In genomic region chr7:83812581-83812980, GRCm38 (mm10) we compare ENCODE assay signal across 17 mouse cellular contexts. TPM values are rescaled to one million over a fixed set of nuclear protein-coding genes. Genes with fewer than 3 reads are reported as not detected.
DNase-seq lines count a peak whose midpoint lies in the region; ATAC-seq and TF ChIP-seq lines count a peak whose summit lies in the region.
"Had no signal": no experiment of that assay in that cellular context is flagged by ENCODE, and none has a peak within 500 bp of the region (broad histone marks: within the 10 kb centered on the region; RNA-seq: fewer than 3 reads in every experiment).

No protein-coding gene starts in this region.

- H3K4me1 ChIP-seq in heart, embryonic 13.5 days = peaks cover 57% of the 10 kb centered on the region
- H3K4me1 ChIP-seq in kidney, postnatal 0 days (replicated peaks; ENCODE audit: insufficient read depth, low read length) = peaks cover 19% of the 10 kb centered on the region
- H3K4me1 ChIP-seq in embryonic facial prominence, embryonic 11.5 days (ENCODE audit: control insufficient read depth, insufficient read depth, low read length) = peaks cover 10% of the 10 kb centered on the region
- peaks cover 34% of the 10 kb centered on the region for H3K4me1 ChIP-seq in limb, embryonic 11.5 days (ENCODE audit: control insufficient read depth, insufficient read depth, low read length)

- WGBS in heart, embryonic 13.5 days = 80% methylated on average over 10 of the region's 10 CpGs
- WGBS in kidney, postnatal 0 days = 76% methylated on average over 10 of the region's 10 CpGs
- 51% methylated on average over 10 of the region's 10 CpGs for WGBS in embryonic facial prominence, embryonic 11.5 days
- WGBS in limb, embryonic 11.5 days = 52% methylated on average over 10 of the region's 10 CpGs

- DNase-seq in heart, postnatal 36 days = no peak
- no peak for DNase-seq in kidney, postnatal 0 days (ENCODE audit: low spot score)
- no peak for DNase-seq in kidney, postnatal 25 days
- DNase-seq in embryonic facial prominence, embryonic 11.5 days (ENCODE audit: low spot score) = no peak
- no peak for DNase-seq in limb, embryonic 11.5 days (ENCODE audit: low spot score)
- no peak for DNase-seq in frontal cortex, postnatal 36 days (ENCODE audit: low spot score in 2 of 2)
- no peak for DNase-seq in cerebellum, adult 11-12 months
- DNase-seq: adrenal gland, postnatal 25 days; cerebellum, postnatal 36 days; kidney, postnatal 10 days had no signal

- no peak for TF ChIP-seq CTCF in kidney, postnatal 0 days (IDR thresholded peaks at IDR 0.05; ENCODE audit: low read depth)

- ATAC-seq in heart, embryonic 13.5 days (ENCODE audit: extremely low read depth, insufficient number of reproducible peaks, low FRiP score, low TSS enrichment) = no peak
- ATAC-seq in kidney, postnatal 0 days (replicated peaks; ENCODE audit: low FRiP score, low read depth) = no peak
- ATAC-seq in embryonic facial prominence, embryonic 11.5 days (replicated peaks; ENCODE audit: insufficient number of reproducible peaks, low FRiP score, low TSS enrichment, low read depth) = no peak
- ATAC-seq in limb, embryonic 11.5 days (ENCODE audit: insufficient number of reproducible peaks, low FRiP score, low TSS enrichment, low read depth) = no peak

- intact Hi-C loops in heart, postnatal 36 days (cut with DNase I) = loop anchor here (10.0 kb wide), 1 partner anchor 948 kb away; the partner anchor contains the start of gene Mex3b

- no peaks in the 10 kb centered on the region for H3K36me3 ChIP-seq in heart, embryonic 13.5 days
- H3K36me3 ChIP-seq in kidney, postnatal 0 days (ENCODE audit: insufficient read depth, low read length) = no peaks in the 10 kb centered on the region
- no peaks in the 10 kb centered on the region for H3K36me3 ChIP-seq in embryonic facial prominence, embryonic 11.5 days (replicated peaks; ENCODE audit: control insufficient read depth, insufficient read depth, low read depth, low read length)
- H3K36me3 ChIP-seq in limb, embryonic 11.5 days (ENCODE audit: control insufficient read depth, insufficient read depth, low read length) = no peaks in the 10 kb centered on the region
- H3K36me3 ChIP-seq: G1E had no signal

- peaks cover 3% of the 10 kb centered on the region; the same call in 1 of the 2 replicates for H3K9me3 ChIP-seq in heart, embryonic 13.5 days
- no peaks in the 10 kb centered on the region for H3K9me3 ChIP-seq in kidney, postnatal 0 days (replicated peaks; ENCODE audit: low read length)
- no peaks in the 10 kb centered on the region for H3K9me3 ChIP-seq in embryonic facial prominence, embryonic 11.5 days (replicated peaks; ENCODE audit: control insufficient read depth, low read length)
- H3K9me3 ChIP-seq in limb, embryonic 11.5 days (ENCODE audit: control insufficient read depth, low read length) = no peaks in the 10 kb centered on the region
- H3K9me3 ChIP-seq: G1E had no signal

- H3K4me3 ChIP-seq in heart, embryonic 13.5 days = no peak overlapping the region
- no peak overlapping the region for H3K4me3 ChIP-seq in kidney, postnatal 0 days (replicated peaks; ENCODE audit: low read depth, low read length)
- no peak overlapping the region for H3K4me3 ChIP-seq in embryonic facial prominence, embryonic 11.5 days (ENCODE audit: low read depth, low read length)
- no peak overlapping the region for H3K4me3 ChIP-seq in limb, embryonic 11.5 days (ENCODE audit: low read depth, low read length)

- H3K27ac ChIP-seq in heart, embryonic 13.5 days (replicated peaks) = peak overlapping the region; percentile 94
- peak overlapping the region; percentile 83; the same call in 1 of the 2 replicates for H3K27ac ChIP-seq in kidney, postnatal 0 days
- H3K27ac ChIP-seq in embryonic facial prominence, embryonic 11.5 days (replicated peaks; ENCODE audit: low read depth, low read length) = peak overlapping the region; percentile 93
- H3K27ac ChIP-seq in limb, embryonic 11.5 days (replicated peaks; ENCODE audit: low read depth, low read length) = peak overlapping the region; percentile 97
- H3K27ac ChIP-seq: liver, embryonic 14.5 days had no signal

- H3K9ac ChIP-seq in heart, embryonic 13.5 days = no peak overlapping the region
- no peak overlapping the region for H3K9ac ChIP-seq in kidney, postnatal 0 days (ENCODE audit: low read depth, low read length)
- H3K9ac ChIP-seq in embryonic facial prominence, embryonic 11.5 days (replicated peaks; ENCODE audit: low read length) = no peak overlapping the region
- no peak overlapping the region for H3K9ac ChIP-seq in limb, embryonic 11.5 days (ENCODE audit: low read length)
- H3K9ac ChIP-seq: liver, embryonic 14.5 days had no signal

- H3K4me2 ChIP-seq in heart, embryonic 13.5 days = no peak overlapping the region
- H3K4me2 ChIP-seq in kidney, postnatal 0 days (ENCODE audit: low read length) = no peak overlapping the region
- H3K4me2 ChIP-seq in embryonic facial prominence, embryonic 11.5 days (ENCODE audit: low read depth, low read length) = no peak overlapping the region
- H3K4me2 ChIP-seq in limb, embryonic 11.5 days (ENCODE audit: low read depth, severe bottlenecking) = no peak overlapping the region

- H3K27me3 ChIP-seq in heart, embryonic 13.5 days (replicated peaks) = no peaks in the 10 kb centered on the region
- no peaks in the 10 kb centered on the region for H3K27me3 ChIP-seq in kidney, postnatal 0 days (ENCODE audit: insufficient read depth, low read length)
- no peaks in the 10 kb centered on the region for H3K27me3 ChIP-seq in embryonic facial prominence, embryonic 11.5 days (ENCODE audit: control insufficient read depth, insufficient read depth, low read length)
- H3K27me3 ChIP-seq in limb, embryonic 11.5 days (ENCODE audit: control insufficient read depth, insufficient read depth, low read length) = no peaks in the 10 kb centered on the region

RNA-seq across cellular contexts. Expression of gene Cfap161, which starts 17.9 kb away (rescaled TPM):
- polyA plus RNA-seq in heart, embryonic 13.5 days (2015; fragmentation: Nextera tagmentation; extraction: Ambion mirVana) = 4.0 and 4.4 TPM in 2 replicates
- total RNA-seq in heart, postnatal 36 days (2021) = not detected
- 0.27 and 0.34 TPM in 2 replicates for polyA plus RNA-seq in kidney, postnatal 0 days (2015; fragmentation: Nextera tagmentation; extraction: Ambion mirVana)
- polyA plus RNA-seq in embryonic facial prominence, embryonic 11.5 days (2014; fragmentation: Nextera tagmentation; extraction: Ambion mirVana) = 0.41 TPM in 1 of 2 replicates, not detected in the other
- polyA plus RNA-seq in limb, embryonic 11.5 days (2014; fragmentation: Nextera tagmentation; extraction: Ambion mirVana) = 0.19 and 0.35 TPM in 2 replicates
- total RNA-seq: G1E; hematopoietic stem cell, adult 5-6 weeks had no signal
- polyA plus RNA-seq: C2C12; G1E; small intestine, adult 2 months; urinary bladder, adult 2 months had no signal
